Mouse (Mus musculus): ENCODE measurements around the gene Cmah. TPM values are rescaled to one million over a fixed set of nuclear protein-coding genes. Genes with fewer than 3 reads are reported as not detected.

Cmah gene
- polyA plus RNA-seq, 1 experiment from 2014 or later: 0.13 TPM

DNA sequence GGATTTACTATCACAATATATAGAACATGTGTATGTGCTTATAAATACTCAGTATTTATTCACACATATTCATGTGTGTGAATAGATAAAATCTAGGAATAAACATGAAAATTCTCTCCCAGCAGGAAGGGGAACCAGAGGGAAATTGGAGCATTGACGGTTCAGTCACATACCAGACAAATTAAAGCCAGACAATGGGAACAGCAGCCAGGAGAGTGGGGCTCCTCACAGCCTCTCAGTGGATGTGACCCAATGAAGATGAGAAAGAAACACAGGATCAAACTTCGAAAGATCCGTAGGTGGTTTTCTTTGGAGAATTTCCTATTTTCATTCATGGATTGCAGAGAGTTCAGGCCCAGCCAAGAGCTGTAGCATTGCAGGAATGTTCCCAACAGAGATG is 163.9 kb downstream of the Cmah start:
- H3K4me2 ChIP-seq (ENCODE audit: low read depth, severe bottlenecking): no peak overlapping the region
- no peak overlapping the region for H3K4me3 ChIP-seq (ENCODE audit: low read depth, low read length)
- no peak overlapping the region for H3K9ac ChIP-seq (ENCODE audit: low read length)
- no peaks in the 10 kb centered on the region for H3K4me1 ChIP-seq (ENCODE audit: control insufficient read depth, insufficient read depth, low read length)
- 56% methylated on average over 3 of the region's 3 CpGs for WGBS
- H3K36me3 ChIP-seq (ENCODE audit: control insufficient read depth, insufficient read depth, low read length): no peaks in the 10 kb centered on the region
- no peaks in the 10 kb centered on the region for H3K27me3 ChIP-seq (ENCODE audit: control insufficient read depth, insufficient read depth, low read length)
- no peak overlapping the region for H3K27ac ChIP-seq (replicated peaks; ENCODE audit: low read depth, low read length)
- ATAC-seq (ENCODE audit: insufficient number of reproducible peaks, low FRiP score, low TSS enrichment, low read depth): no peak
- DNase-seq (ENCODE audit: low spot score): no peak
- no peaks in the 10 kb centered on the region for H3K9me3 ChIP-seq (ENCODE audit: control insufficient read depth, low read length)

DNA sequence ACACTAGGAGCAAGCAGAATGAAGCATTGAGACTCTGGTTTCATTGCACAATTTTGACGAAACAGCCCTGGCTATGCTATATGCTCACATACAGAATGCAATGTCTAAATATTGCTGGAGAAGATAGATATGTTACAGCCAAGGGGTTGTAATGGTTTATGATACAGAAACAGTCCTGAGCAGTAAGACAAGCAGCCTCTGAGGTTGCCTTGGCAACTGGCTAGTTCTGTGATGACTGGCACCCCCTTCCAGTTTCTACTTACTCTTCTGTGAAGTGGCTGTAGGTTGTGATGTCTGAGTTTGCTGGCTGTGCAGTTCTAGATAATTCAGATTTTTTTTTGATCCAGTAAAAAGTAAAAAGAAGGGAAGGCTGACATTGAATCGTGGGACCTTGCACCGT is 166.6 kb downstream of the Cmah start:
- Histone ChIP-seq H3K27me3 (ENCODE audit: control insufficient read depth, insufficient read depth, low read length) (no peaks in the 10 kb centered on the region), H3K4me3 (ENCODE audit: low read depth, low read length) (no peak overlapping the region), H3K27ac (replicated peaks; ENCODE audit: low read depth, low read length) (no peak overlapping the region), H3K4me2 (ENCODE audit: low read depth, severe bottlenecking) (no peak overlapping the region), H3K9ac (ENCODE audit: low read length) (no peak overlapping the region), H3K9me3 (ENCODE audit: control insufficient read depth, low read length) (no peaks in the 10 kb centered on the region), H3K36me3 (ENCODE audit: control insufficient read depth, insufficient read depth, low read length) (no peaks in the 10 kb centered on the region), H3K4me1 (ENCODE audit: control insufficient read depth, insufficient read depth, low read length) (no peaks in the 10 kb centered on the region)
- no peak for ATAC-seq (ENCODE audit: insufficient number of reproducible peaks, low FRiP score, low TSS enrichment, low read depth)
- WGBS: 96% methylated on average over 3 of the region's 3 CpGs
- no peak for DNase-seq (ENCODE audit: low spot score)

DNA sequence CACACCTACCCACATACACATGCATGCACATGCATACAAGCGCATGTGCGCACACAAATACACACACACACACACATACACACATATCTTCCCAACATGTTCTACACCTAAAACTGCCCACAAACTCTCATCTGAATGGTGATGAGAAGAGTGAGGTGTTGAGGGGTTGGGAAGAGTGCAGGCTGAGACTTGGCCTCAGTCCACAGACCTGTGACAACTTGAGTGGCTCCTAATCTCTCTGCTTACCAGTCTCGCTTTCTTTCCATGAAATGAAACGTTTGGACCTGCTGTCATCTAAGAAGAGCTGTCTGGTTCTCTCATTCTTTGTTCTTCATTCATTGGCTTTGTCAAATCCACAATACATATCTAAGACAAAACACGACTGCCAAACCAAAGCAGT is 169.1 kb downstream of the Cmah start:
- no peak for ATAC-seq (ENCODE audit: insufficient number of reproducible peaks, low FRiP score, low TSS enrichment, low read depth)
- Histone ChIP-seq H3K27me3 (ENCODE audit: control insufficient read depth, insufficient read depth, low read length) (no peaks in the 10 kb centered on the region), H3K4me2 (ENCODE audit: low read depth, severe bottlenecking) (no peak overlapping the region), H3K4me3 (ENCODE audit: low read depth, low read length) (no peak overlapping the region), H3K9me3 (ENCODE audit: control insufficient read depth, low read length) (no peaks in the 10 kb centered on the region), H3K4me1 (ENCODE audit: control insufficient read depth, insufficient read depth, low read length) (no peaks in the 10 kb centered on the region), H3K36me3 (ENCODE audit: control insufficient read depth, insufficient read depth, low read length) (no peaks in the 10 kb centered on the region), H3K9ac (ENCODE audit: low read length) (no peak overlapping the region), H3K27ac (replicated peaks; ENCODE audit: low read depth, low read length) (no peak overlapping the region)
- 87% methylated on average over 5 of the region's 5 CpGs for WGBS
- no peak for DNase-seq (ENCODE audit: low spot score)

DNA sequence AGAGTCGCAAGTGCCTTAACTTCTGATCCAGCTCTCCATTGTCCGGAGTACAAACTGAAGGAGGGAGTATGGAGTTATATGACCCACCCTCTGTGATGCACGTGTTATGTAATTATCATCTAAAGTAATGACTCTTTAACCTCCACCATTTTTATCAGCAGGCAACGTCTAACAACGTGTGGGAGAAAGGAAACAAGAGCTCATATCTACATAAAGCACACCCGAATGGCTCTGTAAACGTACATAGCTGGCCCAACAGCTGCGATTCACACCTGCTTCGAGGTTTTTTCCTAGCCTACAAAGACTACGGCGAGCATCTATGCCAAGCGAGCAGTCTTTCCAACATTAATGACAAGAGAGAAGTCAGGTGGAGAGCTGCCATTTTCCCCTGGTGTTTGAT is 169.8 kb downstream of the Cmah start:
- ATAC-seq (ENCODE audit: insufficient number of reproducible peaks, low FRiP score, low TSS enrichment, low read depth): no peak
- H3K9ac ChIP-seq (ENCODE audit: low read length): no peak overlapping the region
- no peaks in the 10 kb centered on the region for H3K4me1 ChIP-seq (ENCODE audit: control insufficient read depth, insufficient read depth, low read length)
- no peaks in the 10 kb centered on the region for H3K27me3 ChIP-seq (ENCODE audit: control insufficient read depth, insufficient read depth, low read length)
- no peak overlapping the region for H3K4me3 ChIP-seq (ENCODE audit: low read depth, low read length)
- no peaks in the 10 kb centered on the region for H3K9me3 ChIP-seq (ENCODE audit: control insufficient read depth, low read length)
- H3K36me3 ChIP-seq (ENCODE audit: control insufficient read depth, insufficient read depth, low read length): no peaks in the 10 kb centered on the region
- no peak for DNase-seq (ENCODE audit: low spot score)
- H3K4me2 ChIP-seq (ENCODE audit: low read depth, severe bottlenecking): no peak overlapping the region
- 83% methylated on average over 12 of the region's 12 CpGs for WGBS
- no peak overlapping the region for H3K27ac ChIP-seq (replicated peaks; ENCODE audit: low read depth, low read length)

DNA sequence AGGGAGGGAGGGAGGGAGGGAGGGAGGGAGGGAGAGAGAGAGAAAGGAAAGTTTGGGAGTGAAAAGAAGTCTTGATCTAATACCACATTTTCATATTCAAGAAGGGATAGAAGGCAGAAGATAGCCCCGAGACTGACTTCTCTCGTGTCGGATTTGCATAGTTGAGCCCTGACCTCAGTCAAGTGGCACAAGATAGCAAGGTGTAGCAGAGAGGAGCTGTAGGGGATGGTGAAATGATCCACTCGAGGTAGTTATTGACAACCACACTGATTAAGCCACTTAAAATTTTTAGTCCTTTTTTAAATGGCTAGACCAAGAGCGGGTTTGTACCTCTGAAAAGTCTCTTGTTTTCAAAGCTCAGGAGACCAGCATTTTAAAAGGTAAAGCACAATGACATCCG is 171.1 kb downstream of the Cmah start:
- 82% methylated on average over 6 of the region's 6 CpGs for WGBS
- Histone ChIP-seq H3K4me2 (ENCODE audit: low read depth, severe bottlenecking) (no peak overlapping the region), H3K4me3 (ENCODE audit: low read depth, low read length) (no peak overlapping the region), H3K9me3 (ENCODE audit: control insufficient read depth, low read length) (no peaks in the 10 kb centered on the region), H3K4me1 (ENCODE audit: control insufficient read depth, insufficient read depth, low read length) (no peaks in the 10 kb centered on the region), H3K27ac (replicated peaks; ENCODE audit: low read depth, low read length) (no peak overlapping the region), H3K27me3 (ENCODE audit: control insufficient read depth, insufficient read depth, low read length) (no peaks in the 10 kb centered on the region), H3K9ac (ENCODE audit: low read length) (no peak overlapping the region), H3K36me3 (ENCODE audit: control insufficient read depth, insufficient read depth, low read length) (no peaks in the 10 kb centered on the region)
- DNase-seq (ENCODE audit: low spot score) (no peak), ATAC-seq (ENCODE audit: insufficient number of reproducible peaks, low FRiP score, low TSS enrichment, low read depth) (no peak)

DNA sequence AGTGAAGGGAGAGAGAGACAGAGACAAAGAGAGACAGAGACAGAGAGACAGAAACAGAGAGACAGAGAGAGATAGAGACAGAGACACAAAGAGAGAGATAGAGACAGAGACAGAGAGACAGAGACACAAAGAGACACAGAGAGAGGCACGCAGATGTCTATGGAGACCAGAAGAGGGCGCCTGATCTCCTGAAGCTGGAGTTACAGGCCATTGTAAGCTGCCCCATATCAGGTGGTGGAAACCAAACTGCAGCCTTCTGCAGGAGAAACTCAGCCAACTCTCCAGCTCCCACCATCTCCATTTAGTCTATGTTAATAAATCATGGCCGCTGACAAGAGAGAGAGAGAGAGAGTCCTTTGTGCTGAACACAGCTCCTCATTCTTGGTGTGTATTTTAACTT is 172.3 kb downstream of the Cmah start:
- no peaks in the 10 kb centered on the region for H3K36me3 ChIP-seq (ENCODE audit: control insufficient read depth, insufficient read depth, low read length)
- no peak overlapping the region for H3K27ac ChIP-seq (replicated peaks; ENCODE audit: low read depth, low read length)
- H3K9me3 ChIP-seq (ENCODE audit: control insufficient read depth, low read length): no peaks in the 10 kb centered on the region
- WGBS: 34% methylated on average over 3 of the region's 3 CpGs
- H3K9ac ChIP-seq (ENCODE audit: low read length): no peak overlapping the region
- ATAC-seq (ENCODE audit: insufficient number of reproducible peaks, low FRiP score, low TSS enrichment, low read depth) (no peak), DNase-seq (ENCODE audit: low spot score) (peak; percentile 33)
- H3K27me3 ChIP-seq (ENCODE audit: control insufficient read depth, insufficient read depth, low read length): no peaks in the 10 kb centered on the region
- no peak overlapping the region for H3K4me2 ChIP-seq (ENCODE audit: low read depth, severe bottlenecking)
- no peaks in the 10 kb centered on the region for H3K4me1 ChIP-seq (ENCODE audit: control insufficient read depth, insufficient read depth, low read length)
- no peak overlapping the region for H3K4me3 ChIP-seq (ENCODE audit: low read depth, low read length)

DNA sequence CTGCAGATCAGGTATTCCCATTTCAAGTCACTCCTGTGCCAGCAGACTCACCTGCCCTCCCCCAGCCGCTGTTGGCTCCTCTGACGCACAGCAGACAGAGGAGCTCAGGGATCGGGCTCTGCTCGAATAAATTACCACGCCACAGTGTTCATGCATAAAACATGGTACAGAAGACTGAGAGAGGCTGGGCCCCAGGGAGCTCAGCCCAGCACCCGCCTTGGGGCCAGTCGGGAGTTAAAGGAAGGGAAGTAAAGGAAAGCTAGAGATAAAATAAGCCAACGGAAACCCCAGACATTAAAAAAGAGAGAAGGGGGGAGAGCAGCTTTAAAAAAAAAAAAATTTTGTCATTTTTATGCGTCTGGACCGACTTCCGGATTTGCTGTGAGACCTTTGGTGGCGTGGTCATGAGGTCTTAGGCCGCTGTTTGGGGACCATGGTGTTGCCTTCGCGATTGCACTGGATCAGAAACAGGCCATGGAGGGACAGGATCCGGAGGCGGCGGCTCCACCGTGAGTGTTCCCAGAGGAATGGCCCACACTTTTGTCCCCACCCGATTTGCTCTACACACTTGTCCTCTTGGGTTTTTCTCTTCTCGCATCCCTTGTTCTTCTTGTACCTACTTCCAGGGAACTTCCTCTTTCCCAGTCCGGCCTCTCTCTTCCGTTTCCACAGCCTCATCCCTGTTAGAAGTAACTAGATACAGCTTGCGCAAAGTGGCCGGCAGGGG is 174.1 kb downstream of the Cmah start:
- Histone ChIP-seq H3K4me1 (ENCODE audit: control insufficient read depth, insufficient read depth, low read length) (no peaks in the 10 kb centered on the region), H3K27ac (replicated peaks; ENCODE audit: low read depth, low read length) (no peak overlapping the region), H3K4me2 (ENCODE audit: low read depth, severe bottlenecking) (no peak overlapping the region), H3K27me3 (ENCODE audit: control insufficient read depth, insufficient read depth, low read length) (no peaks in the 10 kb centered on the region), H3K36me3 (ENCODE audit: control insufficient read depth, insufficient read depth, low read length) (no peaks in the 10 kb centered on the region), H3K9me3 (ENCODE audit: control insufficient read depth, low read length) (no peaks in the 10 kb centered on the region), H3K4me3 (ENCODE audit: low read depth, low read length) (no peak overlapping the region), H3K9ac (ENCODE audit: low read length) (no peak overlapping the region)
- DNase-seq (ENCODE audit: low spot score) (no peak), ATAC-seq (ENCODE audit: insufficient number of reproducible peaks, low FRiP score, low TSS enrichment, low read depth) (no peak)
- 85% methylated on average over 25 of the region's 25 CpGs for WGBS

DNA sequence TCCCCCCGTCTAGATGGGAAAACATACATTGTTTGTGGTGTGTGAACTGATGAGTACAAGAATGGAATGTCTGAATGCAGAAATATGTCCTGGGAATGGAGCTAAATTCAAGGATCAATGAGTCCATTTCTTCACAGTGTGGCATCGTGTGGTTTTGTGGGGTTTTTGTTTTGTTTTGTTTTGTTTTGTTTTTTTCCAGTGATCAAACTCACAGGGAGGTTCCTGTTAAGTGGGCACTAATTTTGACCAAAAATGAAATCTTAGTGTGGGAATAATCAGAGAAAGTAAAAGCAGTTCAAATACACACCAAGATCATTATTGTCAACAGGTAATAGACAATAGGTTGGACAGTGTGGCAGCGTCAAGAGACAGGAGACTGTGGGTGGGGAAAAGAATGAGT is 174.7 kb downstream of the Cmah start:
- H3K27me3 ChIP-seq (ENCODE audit: control insufficient read depth, insufficient read depth, low read length): no peaks in the 10 kb centered on the region
- no peaks in the 10 kb centered on the region for H3K36me3 ChIP-seq (ENCODE audit: control insufficient read depth, insufficient read depth, low read length)
- 89% methylated on average over 3 of the region's 3 CpGs for WGBS
- no peak overlapping the region for H3K4me2 ChIP-seq (ENCODE audit: low read depth, severe bottlenecking)
- no peaks in the 10 kb centered on the region for H3K9me3 ChIP-seq (ENCODE audit: control insufficient read depth, low read length)
- DNase-seq (ENCODE audit: low spot score) (no peak), ATAC-seq (ENCODE audit: insufficient number of reproducible peaks, low FRiP score, low TSS enrichment, low read depth) (no peak)
- H3K4me3 ChIP-seq (ENCODE audit: low read depth, low read length): no peak overlapping the region
- H3K27ac ChIP-seq (replicated peaks; ENCODE audit: low read depth, low read length): no peak overlapping the region
- no peak overlapping the region for H3K9ac ChIP-seq (ENCODE audit: low read length)
- no peaks in the 10 kb centered on the region for H3K4me1 ChIP-seq (ENCODE audit: control insufficient read depth, insufficient read depth, low read length)

DNA sequence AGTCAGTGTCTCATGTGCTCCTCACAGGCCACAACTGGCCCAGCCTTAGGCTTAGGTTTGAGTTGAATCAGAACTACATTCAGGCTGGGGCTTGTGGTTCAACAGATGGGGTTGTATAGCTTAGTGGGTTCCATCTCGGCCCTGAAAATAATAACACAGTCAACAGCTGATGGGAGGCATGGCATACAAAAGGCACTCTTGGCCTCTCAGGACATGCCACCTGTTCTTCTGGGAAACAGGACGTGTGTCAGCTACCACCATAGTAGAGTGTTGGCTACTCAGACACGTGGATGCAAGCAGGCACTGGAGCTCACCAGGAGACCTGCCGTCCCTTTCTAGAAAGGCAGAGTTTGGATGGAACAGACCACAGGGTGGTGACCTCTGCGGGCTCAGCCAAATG is 178.6 kb downstream of the Cmah start:
- ATAC-seq (ENCODE audit: insufficient number of reproducible peaks, low FRiP score, low TSS enrichment, low read depth): no peak
- no peak overlapping the region for H3K4me2 ChIP-seq (ENCODE audit: low read depth, severe bottlenecking)
- no peaks in the 10 kb centered on the region for H3K9me3 ChIP-seq (ENCODE audit: control insufficient read depth, low read length)
- no peaks in the 10 kb centered on the region for H3K27me3 ChIP-seq (ENCODE audit: control insufficient read depth, insufficient read depth, low read length)
- no peak overlapping the region for H3K4me3 ChIP-seq (ENCODE audit: low read depth, low read length)
- H3K36me3 ChIP-seq (ENCODE audit: control insufficient read depth, insufficient read depth, low read length): no peaks in the 10 kb centered on the region
- H3K27ac ChIP-seq (replicated peaks; ENCODE audit: low read depth, low read length): no peak overlapping the region
- DNase-seq (ENCODE audit: low spot score): no peak
- no peaks in the 10 kb centered on the region for H3K4me1 ChIP-seq (ENCODE audit: control insufficient read depth, insufficient read depth, low read length)
- H3K9ac ChIP-seq (ENCODE audit: low read length): no peak overlapping the region
- WGBS: 52% methylated on average over 5 of the region's 5 CpGs
